Mouse (Mus musculus): ENCODE data around the gene Clec16a.

Clec16a gene

GRCm38 (mm10) chr16:10527046-10527644, 18.0 kb upstream of the Clec16a start:
- in situ Hi-C loops (cut with MboI; ENCODE audit: low pct_unique_long_range_greater_than_20kb in 1 of 2, low sequenced_read_pairs in 2 of 2, unreplicated experiment in 1 of 2): no loop called here

GRCm38 (mm10) chr16:10528382-10528781, 16.8 kb upstream of the Clec16a start:
- in situ Hi-C loops (cut with MboI; ENCODE audit: low pct_unique_long_range_greater_than_20kb in 1 of 2, low sequenced_read_pairs in 2 of 2, unreplicated experiment in 1 of 2): no loop called here

GRCm38 (mm10) chr16:10530179-10530578, 15.0 kb upstream of the Clec16a start:
- in situ Hi-C loops (cut with MboI; ENCODE audit: low pct_unique_long_range_greater_than_20kb in 1 of 2, low sequenced_read_pairs in 2 of 2, unreplicated experiment in 1 of 2): no loop called here

GRCm38 (mm10) chr16:10533781-10534180, 11.4 kb upstream of the Clec16a start:
- in situ Hi-C loops (cut with MboI; ENCODE audit: low pct_unique_long_range_greater_than_20kb in 1 of 2, low sequenced_read_pairs in 2 of 2, unreplicated experiment in 1 of 2): no loop called here

GRCm38 (mm10) chr16:10534567-10534966, 10.6 kb upstream of the Clec16a start:
- in situ Hi-C loops (cut with MboI; ENCODE audit: low pct_unique_long_range_greater_than_20kb in 1 of 2, low sequenced_read_pairs in 2 of 2, unreplicated experiment in 1 of 2): no loop called here

GRCm38 (mm10) chr16:10536323-10536722, 8.8 kb upstream of the Clec16a start:
- in situ Hi-C loops (cut with MboI; ENCODE audit: low pct_unique_long_range_greater_than_20kb in 1 of 2, low sequenced_read_pairs in 2 of 2, unreplicated experiment in 1 of 2): no loop called here

GRCm38 (mm10) chr16:10536961-10537360, 8.2 kb upstream of the Clec16a start:
- in situ Hi-C loops (cut with MboI; ENCODE audit: low pct_unique_long_range_greater_than_20kb in 1 of 2, low sequenced_read_pairs in 2 of 2, unreplicated experiment in 1 of 2): no loop called here

- in situ Hi-C loops (cut with MboI; ENCODE audit: low pct_unique_long_range_greater_than_20kb in 1 of 2, low sequenced_read_pairs in 2 of 2, unreplicated experiment in 1 of 2): no loop called here
These were observed 4.2 kb upstream of the Clec16a start for GRCm38 (mm10) chr16:10540763-10541597.

- in situ Hi-C loops (cut with MboI; ENCODE audit: low pct_unique_long_range_greater_than_20kb in 1 of 2, low sequenced_read_pairs in 2 of 2, unreplicated experiment in 1 of 2): no loop called here
These were observed 3.6 kb upstream of the Clec16a start for GRCm38 (mm10) chr16:10541598-10541930.

GRCm38 (mm10) chr16:10542266-10542665, 2.9 kb upstream of the Clec16a start:
- in situ Hi-C loops (cut with MboI; ENCODE audit: low pct_unique_long_range_greater_than_20kb in 1 of 2, low sequenced_read_pairs in 2 of 2, unreplicated experiment in 1 of 2): no loop called here

- in situ Hi-C loops (cut with MboI; ENCODE audit: low pct_unique_long_range_greater_than_20kb in 1 of 2, low sequenced_read_pairs in 2 of 2, unreplicated experiment in 1 of 2): no loop called here
These were observed 2.3 kb upstream of the Clec16a start, which contains the start of gene Dexi for GRCm38 (mm10) chr16:10542698-10543365. TSS of gene Dexi (minus strand) at chr16:10543054.

- in situ Hi-C loops (cut with MboI; ENCODE audit: low pct_unique_long_range_greater_than_20kb in 1 of 2, low sequenced_read_pairs in 2 of 2, unreplicated experiment in 1 of 2): no loop called here
These were observed 1.7 kb downstream of the Clec16a start for GRCm38 (mm10) chr16:10546865-10547264.

- in situ Hi-C loops (cut with MboI; ENCODE audit: low pct_unique_long_range_greater_than_20kb in 1 of 2, low sequenced_read_pairs in 2 of 2, unreplicated experiment in 1 of 2): no loop called here
These were observed 3.8 kb downstream of the Clec16a start for GRCm38 (mm10) chr16:10548938-10549337.

GRCm38 (mm10) chr16:10549600-10549999, 4.5 kb downstream of the Clec16a start:
- in situ Hi-C loops (cut with MboI; ENCODE audit: low pct_unique_long_range_greater_than_20kb in 1 of 2, low sequenced_read_pairs in 2 of 2, unreplicated experiment in 1 of 2): no loop called here

GRCm38 (mm10) chr16:10551592-10551991, 6.5 kb downstream of the Clec16a start:
- in situ Hi-C loops (cut with MboI; ENCODE audit: low pct_unique_long_range_greater_than_20kb in 1 of 2, low sequenced_read_pairs in 2 of 2, unreplicated experiment in 1 of 2): no loop called here

GRCm38 (mm10) chr16:10553858-10554257, 8.7 kb downstream of the Clec16a start:
- in situ Hi-C loops (cut with MboI; ENCODE audit: low pct_unique_long_range_greater_than_20kb in 1 of 2, low sequenced_read_pairs in 2 of 2, unreplicated experiment in 1 of 2): no loop called here

GRCm38 (mm10) chr16:10559991-10560390, 14.9 kb downstream of the Clec16a start:
- in situ Hi-C loops (cut with MboI; ENCODE audit: low pct_unique_long_range_greater_than_20kb in 1 of 2, low sequenced_read_pairs in 2 of 2, unreplicated experiment in 1 of 2): no loop called here

- in situ Hi-C loops (cut with MboI; ENCODE audit: low pct_unique_long_range_greater_than_20kb in 1 of 2, low sequenced_read_pairs in 2 of 2, unreplicated experiment in 1 of 2): no loop called here
These were observed 20.2 kb downstream of the Clec16a start for GRCm38 (mm10) chr16:10565278-10565885.

GRCm38 (mm10) chr16:10567153-10567552, 22.0 kb downstream of the Clec16a start:
- in situ Hi-C loops (cut with MboI; ENCODE audit: low pct_unique_long_range_greater_than_20kb in 1 of 2, low sequenced_read_pairs in 2 of 2, unreplicated experiment in 1 of 2): no loop called here
